Mouse (Mus musculus) testis, adult 2 months (tissue): ENCODE measurements at regions not wholly inside any gene's neighbourhood (a gene's known extent, or its start where the extent isn't known, plus 50 kb on each side); places are given as distances from the start of the nearest gene placed in this dataset.

Experiments
- CTCF ChIP-seq: fragments of 200-500 bp; IDR thresholded peaks from 2 replicates; pipeline ENCODE4 v1.5.1; 2012; ENCODE audit warnings: low read depth, mild to moderate bottlenecking, inconsistent platforms, low read length, moderate library complexity; ENCODE audit not compliant: control insufficient read depth, insufficient read depth, insufficient replicate concordance
- POLR2A ChIP-seq: fragments of 200-500 bp; IDR thresholded peaks from 2 replicates; pipeline ENCODE4 v1.6.1; 2012; ENCODE audit warnings: low read depth, mild to moderate bottlenecking, inconsistent platforms, low read length, moderate library complexity; ENCODE audit not compliant: control insufficient read depth

GRCm38 (mm10) chr15:59141621-59142020 lies 252.5 kb downstream of the Gm49356 start:
- no peak for TF ChIP-seq POLR2A
- no peak for TF ChIP-seq CTCF
